Mouse (Mus musculus): ENCODE results near the gene Blmh. TPM values are rescaled to one million over a fixed set of nuclear protein-coding genes. Genes with fewer than 3 reads are reported as not detected.

The Blmh gene
- polyA plus RNA-seq, 1 experiment, result 4.8 TPM

DNA sequence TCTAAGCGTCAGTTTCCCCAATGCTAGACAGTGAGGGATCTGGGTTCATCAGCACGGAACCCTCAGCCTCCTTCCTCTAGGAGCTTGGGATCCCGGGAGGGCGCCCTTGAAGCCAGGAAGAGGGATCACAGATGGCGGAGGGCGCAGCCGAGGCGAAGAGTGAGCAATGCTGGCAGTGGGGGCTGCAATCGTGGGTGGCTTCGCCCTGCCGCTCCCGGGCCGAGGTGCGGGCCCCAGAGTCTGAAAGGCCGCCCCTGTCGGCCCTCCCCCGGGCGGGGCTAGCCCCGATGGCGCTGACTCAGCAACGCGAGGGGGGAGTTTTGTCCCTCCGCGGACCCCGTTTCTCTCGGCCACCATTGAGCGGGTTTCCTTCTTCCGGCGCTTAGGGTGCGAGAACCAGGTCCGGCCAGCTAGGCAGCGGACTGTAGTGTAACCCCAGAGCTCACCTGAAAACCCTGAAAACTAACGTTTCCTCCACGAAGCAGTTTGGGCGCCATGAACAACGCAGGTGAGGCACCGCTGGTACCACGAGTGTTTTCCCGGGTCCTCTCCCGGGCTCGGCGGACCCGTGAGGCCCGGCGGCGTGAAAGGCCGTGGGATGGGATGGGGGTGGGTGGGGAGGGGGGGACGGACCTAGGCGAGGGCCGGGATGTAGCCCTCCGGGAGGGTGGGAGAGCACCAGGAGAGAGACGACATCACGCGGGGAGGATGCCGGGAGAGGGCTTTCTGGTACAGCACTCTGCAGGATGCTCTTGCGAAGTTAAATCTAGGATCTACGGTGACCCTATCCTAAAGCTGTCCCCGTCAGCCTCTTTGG lies 21.0 kb downstream of the Blmh start:
- H3K27ac ChIP-seq (ENCODE audit: insufficient read depth, low read depth, low read length), result peak overlapping the region; percentile 6
- WGBS, result under 1% methylated on average over 57 of the region's 58 CpGs
- no peaks in the 10 kb centered on the region for H3K27me3 ChIP-seq (ENCODE audit: control insufficient read depth, insufficient read depth, low read length)
- H3K4me3 ChIP-seq (ENCODE audit: low read depth, low read length), result peak overlapping the region; percentile 92
- H3K36me3 ChIP-seq (ENCODE audit: control insufficient read depth, insufficient read depth, low read length), result no peaks in the 10 kb centered on the region; the same call in 1 of the 2 replicates
- peaks cover 3% of the 10 kb centered on the region; the same call in 1 of the 2 replicates for H3K4me1 ChIP-seq (ENCODE audit: control insufficient read depth, insufficient read depth, insufficient read length, low read length)
- peak; percentile 77 for TF ChIP-seq POLR2A (IDR thresholded peaks at IDR 0.05; ENCODE audit: low read depth, low read length)
- no peak for TF ChIP-seq CTCF (IDR thresholded peaks at IDR 0.05; ENCODE audit: extremely low read depth, insufficient read length, insufficient replicate concordance, low read depth, low read length)

DNA sequence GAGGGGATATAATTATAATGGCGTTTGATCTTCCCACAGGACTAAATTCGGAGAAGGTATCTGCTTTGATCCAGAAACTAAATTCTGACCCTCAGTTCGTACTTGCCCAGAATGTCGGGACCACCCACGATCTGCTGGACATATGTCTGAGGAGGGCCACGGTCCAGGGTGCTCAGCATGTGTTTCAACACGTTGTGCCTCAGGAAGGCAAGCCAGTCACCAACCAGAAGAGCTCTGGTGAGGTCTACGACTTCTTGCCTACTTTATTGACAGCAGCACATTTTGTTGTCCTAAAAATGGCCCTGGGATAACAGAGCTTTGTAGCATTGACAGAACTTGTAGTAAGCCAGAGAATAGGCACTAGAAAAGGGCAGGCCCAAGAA lies 21.6 kb downstream of the Blmh start:
- peak overlapping the region; percentile 92 for H3K4me3 ChIP-seq (ENCODE audit: low read depth, low read length)
- H3K4me1 ChIP-seq (ENCODE audit: control insufficient read depth, insufficient read depth, insufficient read length, low read length), result peaks cover 3% of the 10 kb centered on the region; the same call in 1 of the 2 replicates
- H3K27me3 ChIP-seq (ENCODE audit: control insufficient read depth, insufficient read depth, low read length), result no peaks in the 10 kb centered on the region
- 2% methylated on average over 8 of the region's 8 CpGs for WGBS
- TF ChIP-seq POLR2A (IDR thresholded peaks at IDR 0.05; ENCODE audit: low read depth, low read length) (no peak), CTCF (IDR thresholded peaks at IDR 0.05; ENCODE audit: extremely low read depth, insufficient read length, insufficient replicate concordance, low read depth, low read length) (no peak)
- peaks cover 3% of the 10 kb centered on the region for H3K36me3 ChIP-seq (ENCODE audit: control insufficient read depth, insufficient read depth, low read length)
- H3K27ac ChIP-seq (ENCODE audit: insufficient read depth, low read depth, low read length), result no peak overlapping the region

DNA sequence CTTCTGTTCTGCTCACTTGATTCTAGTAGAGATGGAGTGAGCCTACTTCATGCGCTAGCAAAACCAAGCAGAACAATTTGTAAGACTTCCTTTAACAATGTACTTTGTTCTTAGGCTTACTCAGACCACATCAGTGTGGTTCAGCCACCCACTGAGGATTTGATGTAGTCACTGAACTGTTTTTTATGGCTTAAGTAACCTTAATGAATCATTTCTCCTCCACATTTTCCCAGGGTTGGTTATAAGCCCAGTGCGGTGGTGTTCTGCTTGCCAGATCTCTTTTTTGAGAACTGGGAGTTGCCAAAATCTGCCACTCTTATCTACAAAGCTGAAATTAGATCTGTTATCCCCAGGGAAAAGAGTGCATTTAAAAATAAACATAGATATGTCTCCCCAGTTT lies 28.9 kb downstream of the Blmh start:
- TF ChIP-seq POLR2A (IDR thresholded peaks at IDR 0.05; ENCODE audit: low read depth, low read length) (no peak), CTCF (IDR thresholded peaks at IDR 0.05; ENCODE audit: extremely low read depth, insufficient read length, insufficient replicate concordance, low read depth, low read length) (no peak)
- Histone ChIP-seq H3K4me3 (ENCODE audit: low read depth, low read length) (no peak overlapping the region), H3K27me3 (ENCODE audit: control insufficient read depth, insufficient read depth, low read length) (no peaks in the 10 kb centered on the region), H3K4me1 (ENCODE audit: control insufficient read depth, insufficient read depth, insufficient read length, low read length) (no peaks in the 10 kb centered on the region), H3K27ac (ENCODE audit: insufficient read depth, low read depth, low read length) (no peak overlapping the region), H3K36me3 (ENCODE audit: control insufficient read depth, insufficient read depth, low read length) (peaks cover 52% of the 10 kb centered on the region)
- WGBS, result 86% methylated on average over 2 of the region's 2 CpGs

DNA sequence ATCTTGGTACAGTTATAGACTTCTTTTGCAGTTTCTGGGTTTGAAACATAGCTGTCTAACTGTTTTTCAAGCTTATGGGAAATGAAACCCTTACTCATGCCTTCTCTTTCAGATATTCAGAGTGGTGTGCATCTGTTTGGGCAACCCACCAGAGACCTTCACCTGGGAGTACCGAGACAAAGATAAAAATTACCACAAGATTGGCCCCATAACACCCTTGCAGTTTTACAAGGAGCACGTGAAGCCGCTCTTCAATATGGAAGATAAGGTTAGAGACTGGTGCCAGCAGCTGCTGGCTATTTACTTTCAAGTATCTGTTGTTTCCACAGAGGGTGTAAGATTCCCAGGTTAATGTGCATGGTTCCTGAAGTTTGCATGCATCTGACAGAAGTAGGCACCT lies 41.1 kb downstream of the Blmh start:
- no peaks in the 10 kb centered on the region for H3K27me3 ChIP-seq (ENCODE audit: control insufficient read depth, insufficient read depth, low read length)
- H3K4me1 ChIP-seq (ENCODE audit: control insufficient read depth, insufficient read depth, insufficient read length, low read length), result no peaks in the 10 kb centered on the region
- no peak overlapping the region for H3K27ac ChIP-seq (ENCODE audit: insufficient read depth, low read depth, low read length)
- H3K4me3 ChIP-seq (ENCODE audit: low read depth, low read length), result no peak overlapping the region
- 82% methylated on average over 3 of the region's 3 CpGs for WGBS
- no peak for TF ChIP-seq POLR2A (IDR thresholded peaks at IDR 0.05; ENCODE audit: low read depth, low read length)
- TF ChIP-seq CTCF (IDR thresholded peaks at IDR 0.05; ENCODE audit: extremely low read depth, insufficient read length, insufficient replicate concordance, low read depth, low read length), result no peak
- peaks cover 52% of the 10 kb centered on the region for H3K36me3 ChIP-seq (ENCODE audit: control insufficient read depth, insufficient read depth, low read length)

DNA sequence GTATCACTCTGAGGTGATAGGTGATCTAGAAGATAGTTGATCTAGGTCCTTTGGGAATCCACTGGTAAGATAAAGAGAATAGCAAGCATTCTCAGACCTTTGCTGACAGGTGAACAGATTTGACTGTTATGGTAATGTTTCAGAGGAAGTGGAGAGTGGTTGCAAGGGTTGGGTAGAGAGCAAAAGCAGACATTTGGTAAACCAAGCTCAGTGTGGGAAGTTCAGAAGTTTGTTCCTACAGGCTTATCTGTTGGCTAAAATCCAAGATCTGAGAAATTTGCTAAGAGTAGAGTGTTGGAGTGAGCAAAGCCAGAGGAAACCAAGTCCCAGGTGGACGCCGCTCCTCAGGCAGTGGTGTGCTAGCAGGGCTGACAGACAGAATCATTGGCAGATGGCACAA lies 45.7 kb downstream of the Blmh start:
- TF ChIP-seq CTCF (IDR thresholded peaks at IDR 0.05; ENCODE audit: extremely low read depth, insufficient read length, insufficient replicate concordance, low read depth, low read length) (no peak), POLR2A (IDR thresholded peaks at IDR 0.05; ENCODE audit: low read depth, low read length) (no peak)
- H3K4me1 ChIP-seq (ENCODE audit: control insufficient read depth, insufficient read depth, insufficient read length, low read length), result no peaks in the 10 kb centered on the region
- H3K27ac ChIP-seq (ENCODE audit: insufficient read depth, low read depth, low read length), result no peak overlapping the region
- 71% methylated on average over 2 of the region's 2 CpGs for WGBS
- no peaks in the 10 kb centered on the region for H3K27me3 ChIP-seq (ENCODE audit: control insufficient read depth, insufficient read depth, low read length)
- no peak overlapping the region for H3K4me3 ChIP-seq (ENCODE audit: low read depth, low read length)
- H3K36me3 ChIP-seq (ENCODE audit: control insufficient read depth, insufficient read depth, low read length), result peaks cover 60% of the 10 kb centered on the region

DNA sequence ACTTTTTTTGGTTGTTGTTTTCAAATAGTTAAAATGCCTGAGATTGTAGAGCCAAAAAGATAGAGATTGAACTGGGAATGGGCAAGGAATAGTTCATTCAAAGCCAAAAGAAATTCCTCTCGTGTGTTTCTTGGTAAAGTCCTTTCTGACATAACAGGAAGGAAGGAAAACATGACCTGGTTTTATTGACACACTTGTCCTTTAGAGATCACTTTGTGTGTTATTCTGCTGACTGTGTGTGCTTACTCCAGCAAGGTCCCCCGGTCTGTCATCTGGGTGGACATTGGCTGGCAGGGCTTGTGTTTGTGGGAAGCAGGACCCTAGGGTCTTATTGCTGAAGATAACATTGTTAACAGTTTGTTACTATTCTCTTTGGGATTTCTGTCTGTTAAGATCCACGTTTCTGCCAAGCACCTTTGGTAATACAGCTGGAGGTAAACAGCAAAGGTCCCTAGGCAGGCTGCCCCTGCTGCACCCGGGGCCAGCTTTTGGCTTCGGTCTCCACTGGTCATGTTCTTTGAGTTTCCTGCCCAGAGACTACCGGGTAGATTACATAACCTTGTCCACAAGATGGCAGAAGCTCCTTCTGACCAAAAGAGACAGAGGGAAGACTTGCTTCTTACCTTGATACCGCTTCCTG lies 50.2 kb downstream of the Blmh start:
- no peak for TF ChIP-seq CTCF (IDR thresholded peaks at IDR 0.05; ENCODE audit: extremely low read depth, insufficient read length, insufficient replicate concordance, low read depth, low read length)
- TF ChIP-seq POLR2A (IDR thresholded peaks at IDR 0.05; ENCODE audit: low read depth, low read length), result no peak
- no peaks in the 10 kb centered on the region for H3K27me3 ChIP-seq (ENCODE audit: control insufficient read depth, insufficient read depth, low read length)
- H3K4me1 ChIP-seq (ENCODE audit: control insufficient read depth, insufficient read depth, insufficient read length, low read length), result no peaks in the 10 kb centered on the region
- no peak overlapping the region for H3K27ac ChIP-seq (ENCODE audit: insufficient read depth, low read depth, low read length)
- WGBS, result 75% methylated on average over 7 of the region's 7 CpGs
- peaks cover 49% of the 10 kb centered on the region for H3K36me3 ChIP-seq (ENCODE audit: control insufficient read depth, insufficient read depth, low read length)
- H3K4me3 ChIP-seq (ENCODE audit: low read depth, low read length), result no peak overlapping the region

DNA sequence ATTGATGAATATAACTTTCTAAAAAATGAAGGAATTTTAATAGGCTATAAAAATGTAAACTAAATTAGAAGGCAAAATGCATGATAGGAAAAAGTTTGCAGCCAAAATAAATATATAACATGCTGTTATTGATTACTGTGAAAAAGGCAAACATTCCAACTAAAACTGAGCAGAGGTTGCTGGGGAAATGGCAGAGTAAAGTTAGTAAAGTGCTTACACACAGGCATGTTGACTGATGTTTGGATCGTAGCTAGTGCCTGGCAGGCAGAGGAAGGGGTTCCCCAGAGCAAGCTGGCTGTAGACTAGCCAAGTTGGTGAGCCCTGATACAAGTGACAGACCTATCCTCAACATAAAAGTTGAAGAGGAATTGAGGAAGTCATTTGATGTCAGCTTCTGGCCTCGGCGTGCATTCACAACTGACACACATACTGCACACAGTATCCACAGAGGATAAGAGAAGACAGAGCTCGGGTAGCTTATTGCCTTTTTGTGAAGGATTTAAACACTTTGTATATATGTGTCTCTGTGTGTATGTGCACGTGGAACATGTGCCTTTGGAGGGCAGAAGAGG lies 57.0 kb downstream of the Blmh start:
- Histone ChIP-seq H3K27me3 (ENCODE audit: control insufficient read depth, insufficient read depth, low read length) (no peaks in the 10 kb centered on the region), H3K36me3 (ENCODE audit: control insufficient read depth, insufficient read depth, low read length) (peaks cover 25% of the 10 kb centered on the region), H3K27ac (ENCODE audit: insufficient read depth, low read depth, low read length) (no peak overlapping the region), H3K4me3 (ENCODE audit: low read depth, low read length) (no peak overlapping the region), H3K4me1 (ENCODE audit: control insufficient read depth, insufficient read depth, insufficient read length, low read length) (no peaks in the 10 kb centered on the region)
- WGBS, result 79% methylated on average over 5 of the region's 5 CpGs
- TF ChIP-seq POLR2A (IDR thresholded peaks at IDR 0.05; ENCODE audit: low read depth, low read length) (no peak), CTCF (IDR thresholded peaks at IDR 0.05; ENCODE audit: extremely low read depth, insufficient read length, insufficient replicate concordance, low read depth, low read length) (no peak)
